Mouse (Mus musculus) MEL (cell line): Measurements from ENCODE around the gene Icos. TPM values are rescaled to one million over a fixed set of nuclear protein-coding genes. Genes with fewer than 3 reads are reported as not detected.

Source experiments
- DNase-seq: peaks from one replicate; pipeline ENCODE4 v3.0.0; 2011; ENCODE audit warnings: low read depth, low spot score
- H3K27ac ChIP-seq: 2 replicates; pipeline ENCODE4 v1.5.1; 2012; ENCODE audit warnings: low read depth, mild to moderate bottlenecking, control low read depth, low read length, moderate library complexity; ENCODE audit not compliant: control insufficient read depth
- H3K27me3 ChIP-seq, 2 experiments: fragments of 150-350 bp in 1 of 2; sonication (generic) in 1 of 2; 2 replicates each; pipeline ENCODE4 v1.6.1; 2012; ENCODE audit warnings: low read length in 2 of 2, mild to moderate bottlenecking in 2 of 2, improper control_type of control experiment in 1 of 2, moderate library complexity in 1 of 2; ENCODE audit not compliant: insufficient read depth in 2 of 2, control insufficient read depth in 1 of 2
- H3K36me3 ChIP-seq, 2 experiments: 2 replicates each; pipeline ENCODE4 v1.6.1; 2012 to 2014; ENCODE audit warnings: low read length in 2 of 2, improper control_type of control experiment in 1 of 2, inconsistent platforms in 1 of 2, mild to moderate bottlenecking in 1 of 2; ENCODE audit not compliant: insufficient read depth in 2 of 2, control insufficient read depth in 1 of 2
- H3K4me1 ChIP-seq, 2 experiments: fragments of 150-350 bp in 1 of 2; sonication (generic) in 1 of 2; 2 replicates each; pipeline ENCODE4 v1.6.1; 2012; ENCODE audit warnings: low read length in 2 of 2, improper control_type of control experiment in 1 of 2, mild to moderate bottlenecking in 1 of 2; ENCODE audit not compliant: insufficient read depth in 2 of 2, control insufficient read depth in 1 of 2
- H3K4me3 ChIP-seq, 2 experiments: fragments of 150-350 bp in 1 of 2; sonication (generic) in 1 of 2; 2 replicates each; pipeline ENCODE4 v1.5.1; 2012; ENCODE audit warnings: low read depth in 2 of 2, low read length in 2 of 2, mild to moderate bottlenecking in 2 of 2, moderate library complexity in 2 of 2, control low read depth in 1 of 2, improper control_type of control experiment in 1 of 2; ENCODE audit not compliant: control insufficient read depth in 1 of 2, insufficient read depth in 1 of 2
- H3K79me2 ChIP-seq: 2 replicates; pipeline ENCODE4 v1.6.1; 2012; ENCODE audit warnings: mild to moderate bottlenecking, low read length, moderate library complexity; ENCODE audit not compliant: control insufficient read depth, poor library complexity, insufficient read depth
- H3K9ac ChIP-seq: 2 replicates; pipeline ENCODE4 v1.6.1; 2012; ENCODE audit warnings: low read depth, mild to moderate bottlenecking, control low read depth, low read length, moderate library complexity; ENCODE audit not compliant: control insufficient read depth, poor library complexity, severe bottlenecking
- H3K9me3 ChIP-seq: fragments of 150-350 bp; sonication (generic); replicated peaks from 2 replicates; pipeline ENCODE4 v1.6.1; 2012; ENCODE audit warnings: mild to moderate bottlenecking, low read length, improper control_type of control experiment, moderate library complexity; ENCODE audit not compliant: insufficient read depth
- BHLHE40 ChIP-seq: IDR thresholded peaks from 2 replicates; pipeline ENCODE4 v1.6.1; 2012; ENCODE audit warnings: low read depth, mild to moderate bottlenecking, inconsistent platforms, low read length, improper control_type of control experiment, borderline replicate concordance
- CTCF ChIP-seq, 3 experiments: IDR thresholded peaks in 2 of 3; conservative IDR thresholded peaks in 1 of 3; 2 replicates each; pipeline ENCODE4 v1.5.1; 2011 to 2012; ENCODE audit warnings: low read length in 3 of 3, low read depth in 2 of 3, mild to moderate bottlenecking in 2 of 3, improper control_type of control experiment in 1 of 3, inconsistent platforms in 1 of 3, mixed read lengths in 1 of 3, moderate library complexity in 1 of 3; ENCODE audit not compliant: control insufficient read depth in 1 of 3, insufficient read depth in 1 of 3, poor library complexity in 1 of 3, severe bottlenecking in 1 of 3
- ETS1 ChIP-seq: IDR thresholded peaks from 2 replicates; pipeline ENCODE4 v1.6.1; 2012; ENCODE audit warnings: low read depth, mild to moderate bottlenecking, inconsistent platforms, low read length, improper control_type of control experiment, moderate library complexity
- GABPA ChIP-seq: IDR thresholded peaks from 2 replicates; pipeline ENCODE4 v1.6.1; 2012; ENCODE audit warnings: low read depth, mild to moderate bottlenecking, inconsistent platforms, low read length, improper control_type of control experiment, moderate library complexity
- HCFC1 ChIP-seq: IDR thresholded peaks from 2 replicates; pipeline ENCODE4 v1.6.1; 2012; ENCODE audit warnings: low read depth, mild to moderate bottlenecking, inconsistent platforms, low read length, improper control_type of control experiment, moderate library complexity
- MAFK ChIP-seq: IDR thresholded peaks from 2 replicates; pipeline ENCODE4 v1.6.1; 2011; ENCODE audit warnings: low read depth, mild to moderate bottlenecking, low read length, improper control_type of control experiment, borderline replicate concordance
- MEF2A ChIP-seq: IDR thresholded peaks from 2 replicates; pipeline ENCODE4 v1.6.1; 2014; ENCODE audit warnings: low read depth, mild to moderate bottlenecking, inconsistent platforms, low read length, improper control_type of control experiment; ENCODE audit not compliant: poor library complexity, insufficient replicate concordance, severe bottlenecking; ENCODE audit errors: extremely low read depth
- MXI1 ChIP-seq: IDR thresholded peaks from 2 replicates; pipeline ENCODE4 v1.6.1; 2011; ENCODE audit warnings: mild to moderate bottlenecking, low read depth, low read length, improper control_type of control experiment
- MYB ChIP-seq: IDR thresholded peaks from 2 replicates; pipeline ENCODE4 v1.6.1; 2011; ENCODE audit warnings: mild to moderate bottlenecking, low read depth, low read length, improper control_type of control experiment
- NRF1 ChIP-seq: IDR thresholded peaks from 2 replicates; pipeline ENCODE4 v1.6.1; 2014; ENCODE audit warnings: low read depth, mild to moderate bottlenecking, inconsistent platforms, low read length, improper control_type of control experiment, moderate library complexity; ENCODE audit not compliant: poor library complexity, insufficient read depth, severe bottlenecking
- POLR2AphosphoS2 ChIP-seq: IDR thresholded peaks from 2 replicates; pipeline ENCODE4 v1.6.1; 2011; ENCODE audit warnings: low read length, improper control_type of control experiment
- RCOR1 ChIP-seq: IDR thresholded peaks from 2 replicates; pipeline ENCODE4 v1.6.1; 2012; ENCODE audit warnings: low read depth, mild to moderate bottlenecking, inconsistent platforms, low read length, improper control_type of control experiment
- SIN3A ChIP-seq: IDR thresholded peaks from 2 replicates; pipeline ENCODE4 v1.6.1; 2012; ENCODE audit warnings: low read length, improper control_type of control experiment, inconsistent platforms
- SMC3 ChIP-seq: IDR thresholded peaks from 2 replicates; pipeline ENCODE4 v1.6.1; 2011; ENCODE audit warnings: low read depth, low read length, improper control_type of control experiment
- TAL1 ChIP-seq: IDR thresholded peaks from 2 replicates; pipeline ENCODE4 v1.6.1; 2012; ENCODE audit warnings: mild to moderate bottlenecking, inconsistent platforms, low read length, moderate library complexity, mixed read lengths
- TBP ChIP-seq: IDR thresholded peaks from 2 replicates; pipeline ENCODE4 v1.8.0; 2011; ENCODE audit warnings: low read depth, low read length, improper control_type of control experiment
- UBTF ChIP-seq: IDR thresholded peaks from 2 replicates; pipeline ENCODE4 v1.6.1; 2012; ENCODE audit warnings: low read depth, mild to moderate bottlenecking, inconsistent platforms, low read length, improper control_type of control experiment, moderate library complexity, borderline replicate concordance; ENCODE audit not compliant: insufficient read depth
- USF1 ChIP-seq: IDR thresholded peaks from 2 replicates; pipeline ENCODE4 v1.6.1; 2014; ENCODE audit warnings: low read depth, mild to moderate bottlenecking, inconsistent platforms, low read length, improper control_type of control experiment, moderate library complexity
- ZC3H11A ChIP-seq: IDR thresholded peaks from 2 replicates; pipeline ENCODE4 v1.6.1; 2012; ENCODE audit warnings: low read depth, mild to moderate bottlenecking, inconsistent platforms, low read length, improper control_type of control experiment
- ZKSCAN1 ChIP-seq: IDR thresholded peaks from 2 replicates; pipeline ENCODE4 v1.6.1; 2012; ENCODE audit warnings: low read depth, mild to moderate bottlenecking, inconsistent platforms, low read length, improper control_type of control experiment, moderate library complexity
- ZNF384 ChIP-seq: IDR thresholded peaks from 2 replicates; pipeline ENCODE4 v1.6.1; 2012; ENCODE audit warnings: low read depth, mild to moderate bottlenecking, inconsistent platforms, low read length, improper control_type of control experiment
- polyA plus RNA-seq, 2 experiments: library from polyadenylated mRNA; stranded (reverse) in 1 of 2; unstranded in 1 of 2; fragments of >175 nt in 1 of 2; fragments of >200 nt in 1 of 2; gene quantifications; 2 replicates each; pipeline versions ENCODE4 v1.2.1 to v1.2.4; 2012; ENCODE audit warnings: low replicate concordance in 2 of 2, low read depth in 1 of 2; ENCODE audit not compliant: insufficient read length in 2 of 2, insufficient read depth in 1 of 2, missing spikeins in 1 of 2
- total RNA-seq: library from RNA; depleted of rRNA; stranded (reverse); fragments of 300-350 nt; gene quantifications from 2 replicates; pipeline ENCODE4 v1.2.3, GENCODE M21; 2012

The Icos gene
- total and polyA plus RNA-seq, 3 experiments: not detected

DNA sequence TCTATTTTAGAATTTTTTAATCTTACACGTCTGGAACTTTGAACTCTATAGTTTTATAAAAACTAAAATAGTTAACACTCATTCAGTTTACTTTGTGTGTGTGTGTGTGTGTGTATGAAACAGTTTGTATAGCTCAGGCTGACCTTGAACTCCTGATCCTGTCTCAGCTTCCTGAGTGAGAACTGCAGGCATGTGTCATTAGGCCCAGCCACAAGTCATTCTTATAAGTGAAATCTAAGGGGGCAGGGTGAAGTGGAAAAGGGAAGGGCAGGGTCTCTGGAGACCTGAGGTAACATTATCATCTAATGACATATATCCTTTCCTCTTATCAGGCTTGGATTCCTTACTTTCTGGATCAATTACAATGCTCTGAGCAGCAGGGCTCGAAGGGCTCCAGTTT lies 34.8 kb upstream of the Icos start:
- Histone ChIP-seq H3K27me3 (no peaks in the 10 kb centered on the region), H3K36me3 (no peaks in the 10 kb centered on the region), H3K79me2 (no peaks in the 10 kb centered on the region), H3K27ac (no peak overlapping the region), H3K4me3 (no peak overlapping the region), H3K4me1 (no peaks in the 10 kb centered on the region), H3K9ac (no peak overlapping the region), H3K9me3 (no peaks in the 10 kb centered on the region)
- TF ChIP-seq ETS1 (no peak), HCFC1 (no peak), MAFK (no peak), NRF1 (no peak), MEF2A (no peak), SIN3A (no peak), BHLHE40 (no peak), CTCF (IDR thresholded peaks at IDR 0.05 in 2 of 3, conservative IDR thresholded peaks at IDR 0.05 in 1 of 3; ENCODE audit: control insufficient read depth in 1 of 3, insufficient read depth in 1 of 3, low read depth in 2 of 3, low read length in 3 of 3, poor library complexity in 1 of 3, severe bottlenecking in 1 of 3) (no peak), MYB (no peak), SMC3 (no peak), GABPA (no peak), ZC3H11A (no peak), UBTF (no peak)
- no peak for DNase-seq

DNA sequence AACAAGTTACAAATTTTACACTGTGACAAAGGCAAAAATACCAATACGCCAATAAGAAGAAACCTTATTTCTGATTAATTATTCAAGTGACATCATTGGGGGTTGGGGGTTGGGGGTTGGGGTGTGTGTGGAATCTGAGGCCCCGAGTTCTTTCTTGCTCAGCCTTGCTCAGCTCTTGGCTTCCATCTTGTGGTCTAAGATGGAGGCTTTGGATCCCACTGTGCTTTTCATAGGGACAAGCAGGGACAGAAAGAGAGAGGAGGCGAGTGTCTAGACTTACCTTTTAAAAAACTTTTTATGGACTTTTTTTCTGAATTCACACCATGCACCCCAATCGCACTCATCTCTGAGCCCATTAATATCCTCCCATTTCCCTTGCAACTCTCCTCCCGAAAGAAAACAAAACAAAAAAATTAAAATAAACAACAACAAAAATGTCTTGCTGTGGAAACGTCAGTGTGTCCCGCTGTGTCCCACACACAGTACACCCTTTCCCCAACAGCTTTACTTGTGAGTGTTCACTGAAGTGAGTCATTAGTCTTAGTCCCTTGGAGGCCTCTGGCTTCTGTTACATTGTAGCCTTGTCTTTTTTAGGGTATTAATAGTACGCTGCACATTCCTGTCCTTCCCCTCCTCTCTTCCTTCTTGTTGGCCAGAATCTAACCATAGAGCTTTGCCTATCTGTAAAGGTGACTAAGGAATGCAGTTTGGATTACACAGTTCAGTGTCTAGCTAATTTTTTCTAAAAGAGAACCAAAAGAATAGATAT lies 31.9 kb upstream of the Icos start:
- Histone ChIP-seq H3K4me3 (no peak overlapping the region), H3K4me1 (no peaks in the 10 kb centered on the region), H3K27ac (no peak overlapping the region), H3K79me2 (no peaks in the 10 kb centered on the region), H3K9me3 (no peaks in the 10 kb centered on the region), H3K9ac (no peak overlapping the region), H3K36me3 (no peaks in the 10 kb centered on the region), H3K27me3 (no peaks in the 10 kb centered on the region)
- TF ChIP-seq TBP: no peak
- DNase-seq: no peak

DNA sequence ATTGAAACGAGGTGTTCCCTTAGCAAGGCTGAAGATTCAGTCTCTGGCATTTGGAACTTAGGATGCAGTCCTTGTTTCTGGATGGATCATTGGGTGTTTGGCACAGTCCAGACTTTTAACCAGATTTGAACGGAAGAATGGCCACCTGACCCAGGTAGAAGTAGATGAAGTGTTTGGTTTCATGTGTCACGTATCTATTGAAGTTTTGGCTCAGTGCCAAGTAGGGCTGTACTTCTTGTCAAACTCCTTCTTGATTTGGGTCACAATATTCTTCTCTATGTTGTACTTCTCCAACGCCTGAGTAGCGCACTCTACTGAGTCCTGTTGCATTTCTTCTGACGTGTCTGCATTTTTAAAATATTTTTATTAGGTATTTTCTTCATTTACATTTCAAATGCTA lies 29.6 kb upstream of the Icos start:
- DNase-seq: no peak
- no peaks in the 10 kb centered on the region for H3K4me1 ChIP-seq
- no peaks in the 10 kb centered on the region for H3K9me3 ChIP-seq
- H3K4me3 ChIP-seq: no peak overlapping the region
- H3K27me3 ChIP-seq: no peaks in the 10 kb centered on the region
- TF ChIP-seq UBTF: no peak
- no peak for TF ChIP-seq HCFC1
- no peak for TF ChIP-seq RCOR1
- TF ChIP-seq ZNF384: no peak
- TF ChIP-seq ZKSCAN1: no peak
- TF ChIP-seq NRF1: no peak
- no peak for TF ChIP-seq MXI1
- TF ChIP-seq ETS1: no peak
- TF ChIP-seq TAL1: no peak
- no peak for TF ChIP-seq USF1
- TF ChIP-seq POLR2AphosphoS2: no peak
- TF ChIP-seq ZC3H11A: no peak
- H3K9ac ChIP-seq: no peak overlapping the region
- no peaks in the 10 kb centered on the region for H3K79me2 ChIP-seq
- no peak overlapping the region for H3K27ac ChIP-seq
- no peaks in the 10 kb centered on the region for H3K36me3 ChIP-seq
